24 mouse cellular contexts compared by ENCODE assay signal in the genomic region with DNA sequence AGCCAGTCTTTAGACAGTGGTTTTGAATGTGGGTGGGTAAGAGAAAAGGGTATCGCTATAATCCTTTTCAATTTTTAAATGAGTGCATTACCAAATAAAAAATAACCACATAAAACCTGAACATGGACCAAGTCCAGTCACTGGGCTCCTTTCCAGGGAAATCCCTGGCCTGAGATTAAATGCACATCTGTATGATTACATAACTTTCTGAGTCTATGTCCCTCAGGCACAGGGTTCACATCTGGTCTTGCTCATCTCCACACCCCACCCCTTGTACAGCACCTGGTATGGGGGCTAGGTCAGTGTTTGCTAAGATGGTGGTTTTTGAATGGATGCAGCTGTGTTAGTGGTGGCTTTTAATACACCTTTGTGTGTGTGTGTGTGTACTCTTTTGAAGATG. TPM values are rescaled to one million over a fixed set of nuclear protein-coding genes. Genes with fewer than 3 reads are reported as not detected.
A peak's percentile ranks its signal among the peaks of the same experiment; 100 is the strongest.
DNase-seq lines count a peak whose midpoint lies in the region; ATAC-seq lines count a peak whose summit lies in the region.
"Had no signal": no experiment of that assay in that cellular context is flagged by ENCODE, and none has a peak within 500 bp of the region (broad histone marks: within the 10 kb centered on the region; RNA-seq: fewer than 3 reads in every experiment).

No protein-coding gene starts in this region.

- no peak overlapping the region for H3K27ac ChIP-seq in embryonic facial prominence, embryonic 14.5 days (replicated peaks; ENCODE audit: low read depth, low read length)
- H3K27ac ChIP-seq in embryonic facial prominence, embryonic 10.5 days (replicated peaks) = no peak overlapping the region
- no peak overlapping the region for H3K27ac ChIP-seq in kidney, embryonic 16.5 days (ENCODE audit: low read length)
- H3K27ac ChIP-seq in forebrain, embryonic 14.5 days (ENCODE audit: low read depth, low read length) = no peak overlapping the region
- H3K27ac ChIP-seq: embryonic facial prominence, embryonic 13.5 days; lung, embryonic 15.5 days; macrophage; midbrain, embryonic 12.5 days; neural tube, embryonic 12.5 days had no signal

- peak; percentile 72 for DNase-seq in embryonic facial prominence, embryonic 14.5 days (ENCODE audit: low spot score)
- no peak for DNase-seq in embryonic facial prominence, embryonic 10.5 days (ENCODE audit: low spot score)
- peak; percentile 39 to 46 for DNase-seq in kidney, postnatal 36 days
- DNase-seq in 3T3-L1 (ENCODE audit: low read depth, low spot score) = peak; percentile 90
- peak; percentile 38 for DNase-seq in gastrocnemius, postnatal 25 days
- DNase-seq in forebrain, embryonic 14.5 days (ENCODE audit: low spot score) = no peak
- DNase-seq in frontal cortex, postnatal 36 days (ENCODE audit: low spot score in 2 of 2) = no peak
- DNase-seq: adrenal gland, postnatal 25 days; cerebellum, adult 11 months; cerebellum, postnatal 10 days; forebrain, postnatal 0 days; kidney, adult 11 months; kidney, postnatal 14 days; spleen, adult 18-20 months had no signal

- ATAC-seq in embryonic facial prominence, embryonic 14.5 days (ENCODE audit: low read depth) = no peak
- ATAC-seq in kidney, embryonic 16.5 days (ENCODE audit: low FRiP score, low TSS enrichment) = no peak
- ATAC-seq in forebrain, embryonic 14.5 days = no peak
- ATAC-seq: activated CD4-positive, CD25-positive, alpha-beta regulatory T cell, adult 4 months; CD4-positive, CD25-positive, alpha-beta regulatory T cell, adult 4 months; forebrain, postnatal 0 days had no signal

- 44% methylated on average over 1 of the region's 1 CpGs for WGBS in embryonic facial prominence, embryonic 14.5 days
- WGBS in embryonic facial prominence, embryonic 10.5 days = 93% methylated on average over 1 of the region's 1 CpGs
- WGBS in kidney, embryonic 16.5 days = 84% methylated on average over 1 of the region's 1 CpGs
- 84% methylated on average over 1 of the region's 1 CpGs for WGBS in forebrain, embryonic 14.5 days

- H3K4me1 ChIP-seq in embryonic facial prominence, embryonic 14.5 days (ENCODE audit: control insufficient read depth, insufficient read depth, low read length) = peaks cover 24% of the 10 kb centered on the region
- peaks cover 28% of the 10 kb centered on the region for H3K4me1 ChIP-seq in embryonic facial prominence, embryonic 10.5 days
- peaks cover 48% of the 10 kb centered on the region for H3K4me1 ChIP-seq in kidney, embryonic 16.5 days (ENCODE audit: insufficient read depth, low read length)
- 0 out of 2 replicates have a peak, but pooled peaks cover 5% of the 10 kb centered on the region for H3K4me1 ChIP-seq in forebrain, embryonic 14.5 days (ENCODE audit: control insufficient read depth, insufficient read depth, low read length)

- H3K36me3 ChIP-seq in embryonic facial prominence, embryonic 14.5 days (ENCODE audit: control insufficient read depth, insufficient read depth, low read length) = peaks cover 9% of the 10 kb centered on the region; the same call in 1 of the 2 replicates
- H3K36me3 ChIP-seq in embryonic facial prominence, embryonic 10.5 days (replicated peaks) = no peaks in the 10 kb centered on the region
- H3K36me3 ChIP-seq in kidney, embryonic 16.5 days (ENCODE audit: insufficient read depth, low read length) = peaks cover 8% of the 10 kb centered on the region
- H3K36me3 ChIP-seq in forebrain, embryonic 14.5 days (ENCODE audit: control insufficient read depth, insufficient read depth, low read length) = no peaks in the 10 kb centered on the region
- H3K36me3 ChIP-seq: midbrain, embryonic 12.5 days; neural tube, embryonic 12.5 days had no signal

- H3K27me3 ChIP-seq in embryonic facial prominence, embryonic 14.5 days (replicated peaks; ENCODE audit: control insufficient read depth, insufficient read depth, low read length) = no peaks in the 10 kb centered on the region
- H3K27me3 ChIP-seq in embryonic facial prominence, embryonic 10.5 days (replicated peaks; ENCODE audit: low read depth, poor library complexity, severe bottlenecking) = no peaks in the 10 kb centered on the region
- no peaks in the 10 kb centered on the region for H3K27me3 ChIP-seq in kidney, embryonic 16.5 days (ENCODE audit: insufficient read depth, low read length)
- no peaks in the 10 kb centered on the region for H3K27me3 ChIP-seq in forebrain, embryonic 14.5 days (replicated peaks; ENCODE audit: control insufficient read depth, insufficient read depth, low read length)
- H3K27me3 ChIP-seq: embryonic facial prominence, embryonic 13.5 days; lung, embryonic 15.5 days; midbrain, embryonic 12.5 days; neural tube, embryonic 12.5 days had no signal

- no peak overlapping the region for H3K9ac ChIP-seq in embryonic facial prominence, embryonic 14.5 days (ENCODE audit: low read depth, low read length)
- no peak overlapping the region for H3K9ac ChIP-seq in kidney, embryonic 16.5 days (replicated peaks; ENCODE audit: low read length)
- no peak overlapping the region for H3K9ac ChIP-seq in forebrain, embryonic 14.5 days (ENCODE audit: low read length)
- H3K9ac ChIP-seq: embryonic facial prominence, embryonic 13.5 days; forebrain, postnatal 0 days; lung, embryonic 15.5 days; midbrain, embryonic 12.5 days; neural tube, embryonic 12.5 days had no signal

- no peak overlapping the region for H3K4me3 ChIP-seq in embryonic facial prominence, embryonic 14.5 days (ENCODE audit: low read depth, low read length)
- H3K4me3 ChIP-seq in embryonic facial prominence, embryonic 10.5 days = no peak overlapping the region
- H3K4me3 ChIP-seq in kidney, embryonic 16.5 days (ENCODE audit: low read length) = no peak overlapping the region
- no peak overlapping the region for H3K4me3 ChIP-seq in forebrain, embryonic 14.5 days (ENCODE audit: low read depth, low read length)
- H3K4me3 ChIP-seq: embryonic facial prominence, embryonic 13.5 days; lung, embryonic 15.5 days; midbrain, embryonic 12.5 days; neural tube, embryonic 12.5 days had no signal

- no peaks in the 10 kb centered on the region for H3K9me3 ChIP-seq in embryonic facial prominence, embryonic 14.5 days (ENCODE audit: control insufficient read depth, low read length)
- H3K9me3 ChIP-seq in embryonic facial prominence, embryonic 10.5 days = no peaks in the 10 kb centered on the region
- H3K9me3 ChIP-seq in kidney, embryonic 16.5 days (ENCODE audit: low read length) = no peaks in the 10 kb centered on the region
- H3K9me3 ChIP-seq in forebrain, embryonic 14.5 days (replicated peaks; ENCODE audit: control insufficient read depth, low read length) = no peaks in the 10 kb centered on the region
- H3K9me3 ChIP-seq: embryonic facial prominence, embryonic 13.5 days; lung, embryonic 15.5 days; midbrain, embryonic 12.5 days; neural tube, embryonic 12.5 days had no signal

- H3K4me2 ChIP-seq in embryonic facial prominence, embryonic 14.5 days (ENCODE audit: low read depth, low read length) = no peak overlapping the region
- H3K4me2 ChIP-seq in kidney, embryonic 16.5 days (replicated peaks; ENCODE audit: low read depth, low read length) = no peak overlapping the region
- no peak overlapping the region for H3K4me2 ChIP-seq in forebrain, embryonic 14.5 days (ENCODE audit: low read length)
- H3K4me2 ChIP-seq: embryonic facial prominence, embryonic 13.5 days; heart, embryonic 11.5 days; liver, embryonic 11.5 days; lung, embryonic 15.5 days; midbrain, embryonic 12.5 days; neural tube, embryonic 12.5 days had no signal

RNA-seq across cellular contexts. Expression of a gene that starts 19.9 kb away (rescaled TPM):
- polyA plus RNA-seq in embryonic facial prominence, embryonic 14.5 days (2014; fragmentation: Nextera tagmentation; extraction: Ambion mirVana) = 19.7 and 21.2 TPM in 2 replicates
- polyA plus RNA-seq in embryonic facial prominence, embryonic 10.5 days (2016; fragmentation: Nextera tagmentation; extraction: Ambion mirVana) = 3.1 and 4.5 TPM in 2 replicates
- 23.6 and 25.2 TPM in 2 replicates for polyA plus RNA-seq in kidney, embryonic 16.5 days (2015; fragmentation: Nextera tagmentation; extraction: Ambion mirVana)
- 1 to 10 TPM; 2.3 to 3.1 TPM for total RNA-seq in gastrocnemius, postnatal 25 days (2021)
- 2.5 and 3.3 TPM in 2 replicates for polyA plus RNA-seq in forebrain, embryonic 14.5 days (2014; fragmentation: Nextera tagmentation; extraction: Ambion mirVana)

Comparison
In these comparisons a context has a peak if more than half of its experiments do, and no peak if none do; other contexts are left out.
1. DNase-seq: peak in embryonic facial prominence, embryonic 14.5 days (single experiment), kidney, postnatal 36 days (2 of 2), 3T3-L1 (single experiment) and gastrocnemius, postnatal 25 days (single experiment); none in embryonic facial prominence, embryonic 10.5 days (single experiment), forebrain, embryonic 14.5 days (single experiment) and frontal cortex, postnatal 36 days (0 of 2).